Mouse (Mus musculus) testis, adult 2 months (tissue): ENCODE results near the gene Clstn3.

Experiments used
- CTCF ChIP-seq: fragments of 200-500 bp; IDR thresholded peaks from 2 replicates; pipeline ENCODE4 v1.5.1; 2012; ENCODE audit warnings: low read depth, mild to moderate bottlenecking, inconsistent platforms, low read length, moderate library complexity; ENCODE audit not compliant: control insufficient read depth, insufficient read depth, insufficient replicate concordance
- POLR2A ChIP-seq: fragments of 200-500 bp; IDR thresholded peaks from 2 replicates; pipeline ENCODE4 v1.6.1; 2012; ENCODE audit warnings: low read depth, mild to moderate bottlenecking, inconsistent platforms, low read length, moderate library complexity; ENCODE audit not compliant: control insufficient read depth

- no peak for TF ChIP-seq CTCF
- TF ChIP-seq POLR2A, result no peak
These were observed 12.6 kb downstream of the Clstn3 start for GRCm38 (mm10) chr6:124451995-124452394.
